Mouse (Mus musculus) hindlimb bud, embryonic 11.5 days (tissue): Measurements from ENCODE around the gene Tbc1d13.
A peak's percentile ranks its signal among the peaks of the same experiment; 100 is the strongest.
"Not testable (repeated sequence)": the region's sequence is repeated elsewhere in the genome, so short reads cannot be mapped to it uniquely, and the experiment has no call there.

Source experiments
- DNase-seq: peaks from one replicate; pipeline ENCODE4 v3.0.0-alpha.2; 2012; ENCODE audit warnings: low read depth, low spot score; ENCODE audit errors: extremely low spot score

Tbc1d13 gene

GRCm38 (mm10) chr2:30128789-30129188 is 4.8 kb upstream of the Tbc1d13 start:
- no peak for DNase-seq

DNA sequence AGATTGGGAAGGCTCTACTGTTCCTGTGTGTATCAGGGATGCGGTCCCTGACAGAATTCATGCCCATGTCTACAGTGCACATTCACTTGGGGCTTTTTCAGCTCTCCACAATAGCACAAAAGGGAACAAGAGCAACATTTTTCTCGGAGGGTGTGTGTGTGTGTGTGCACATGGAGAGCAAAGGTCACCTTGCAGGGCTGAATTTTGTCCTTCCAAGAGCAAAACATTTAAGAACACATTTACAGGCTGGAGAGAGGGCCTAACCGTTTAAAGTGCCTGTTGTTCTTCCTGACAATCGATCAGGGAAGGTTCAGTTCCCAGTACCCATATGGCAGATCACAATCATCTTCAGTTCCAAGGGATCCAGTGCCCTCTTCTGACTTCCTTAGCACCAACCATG is 3.4 kb upstream of the Tbc1d13 start:
- DNase-seq, result no peak

GRCm38 (mm10) chr2:30131240-30131639 is 2.3 kb upstream of the Tbc1d13 start:
- DNase-seq, result not testable (repeated sequence)

DNA sequence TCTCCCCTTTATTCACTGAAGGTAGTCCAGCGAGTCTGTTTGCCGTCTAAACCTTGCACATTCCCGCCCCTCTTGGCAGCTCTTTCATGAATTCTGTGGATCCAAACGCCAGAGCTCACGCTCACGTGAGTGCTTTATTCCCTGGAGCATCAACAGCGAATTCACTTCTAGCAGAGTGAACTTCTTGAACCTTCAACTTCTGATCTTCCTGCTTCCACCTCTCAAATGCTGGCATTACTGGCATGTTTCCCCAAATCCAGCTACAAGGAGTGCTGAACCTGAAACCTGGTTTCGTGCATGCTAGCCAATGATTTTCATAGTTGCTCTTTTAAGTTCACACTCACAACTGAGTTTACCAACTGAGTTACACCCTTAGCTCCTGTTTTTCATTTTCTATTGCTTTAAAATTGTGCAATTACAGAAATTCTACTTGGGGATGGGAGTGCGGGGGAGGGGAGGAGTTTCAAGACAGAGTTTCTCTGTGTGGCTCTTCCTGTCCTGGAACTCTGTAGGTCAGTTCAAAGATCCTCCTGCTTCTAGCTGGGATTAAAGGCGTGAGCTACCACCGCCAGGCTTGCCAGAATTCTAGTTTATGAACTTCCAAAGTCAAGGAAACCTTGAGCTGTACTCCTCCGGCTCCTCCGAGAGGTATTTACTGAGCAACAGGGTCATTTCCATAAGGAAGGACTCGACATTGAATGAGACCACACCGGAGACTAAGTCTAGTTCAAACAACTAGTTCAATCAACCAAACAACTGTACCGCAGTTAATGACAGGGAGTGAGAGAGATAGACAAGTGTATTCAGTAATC is 539 bp upstream of the Tbc1d13 start:
- peak; percentile 47 for DNase-seq

DNA sequence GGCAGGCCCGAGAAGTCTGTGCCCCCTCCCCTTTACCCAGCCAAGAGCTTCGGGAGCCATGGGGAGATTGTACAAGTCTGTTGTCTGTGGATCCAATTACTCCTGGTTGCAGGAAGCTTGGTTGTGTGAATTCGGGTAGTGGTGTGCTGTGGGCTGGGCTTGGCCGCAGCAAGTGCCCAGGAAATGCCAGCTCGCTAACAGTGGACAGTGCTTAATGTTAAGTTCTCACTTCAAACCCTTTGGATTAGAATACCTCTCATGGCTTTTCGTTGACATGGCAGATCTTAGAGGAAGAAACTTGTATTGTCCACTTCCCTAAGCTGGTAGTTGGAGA is 799 bp downstream of the Tbc1d13 start:
- DNase-seq, result no peak

DNA sequence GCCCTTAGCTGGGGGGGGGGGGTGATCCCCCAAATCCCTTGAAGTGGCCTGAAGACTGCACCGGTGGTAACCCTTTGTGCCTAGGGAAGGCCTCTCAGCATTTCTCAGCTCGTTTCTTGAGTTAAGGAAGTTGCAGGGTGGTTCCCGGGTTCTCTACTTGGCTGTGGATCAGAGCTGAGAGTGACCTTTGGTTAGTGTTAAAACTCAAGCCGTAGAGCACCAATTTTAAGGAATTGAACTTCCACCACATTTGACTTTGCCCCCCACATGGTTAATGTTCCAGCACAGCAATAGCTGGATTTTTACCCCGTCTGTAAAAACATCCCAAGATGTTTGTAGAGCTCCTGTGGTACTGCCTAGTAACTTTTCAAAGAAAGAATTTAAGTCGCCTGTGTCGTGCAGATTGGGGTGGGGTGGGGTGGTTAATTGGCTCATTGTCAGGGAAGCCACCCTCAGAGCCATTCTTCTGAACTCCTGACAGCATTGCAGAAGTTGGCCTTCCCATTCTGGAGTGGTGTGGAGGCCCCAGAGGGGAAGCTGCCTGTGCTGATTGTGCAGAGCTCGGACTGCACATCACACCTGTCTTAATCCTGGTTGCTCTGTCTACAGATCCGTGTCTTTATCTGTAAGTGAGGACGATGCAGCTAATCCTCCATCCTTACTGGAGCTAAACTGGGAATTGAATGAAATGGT is 1.5 kb downstream of the Tbc1d13 start:
- no peak for DNase-seq

GRCm38 (mm10) chr2:30136458-30136857 is 2.9 kb downstream of the Tbc1d13 start:
- DNase-seq, result no peak

DNA sequence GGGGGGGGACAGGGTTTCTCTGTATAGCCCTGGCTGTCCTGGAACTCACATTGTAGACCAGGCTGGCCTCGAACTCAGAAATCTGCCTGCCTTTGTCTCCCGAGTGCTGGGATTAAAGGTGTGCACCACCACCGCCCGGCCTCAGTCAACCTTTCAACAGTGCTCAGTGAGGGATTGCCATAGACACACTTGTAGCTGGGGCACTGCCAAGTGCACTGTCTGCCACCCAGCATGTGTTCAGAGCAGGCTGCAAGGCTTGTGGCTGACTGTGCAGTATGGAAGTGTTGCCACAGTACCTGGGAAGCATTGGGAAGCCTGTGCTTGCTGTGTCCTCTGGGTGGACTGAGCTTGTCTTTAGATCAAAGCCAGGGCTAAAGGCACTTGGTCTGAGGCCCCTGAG is 6.5 kb downstream of the Tbc1d13 start:
- not testable (repeated sequence) for DNase-seq

GRCm38 (mm10) chr2:30144436-30144835 is 10.9 kb downstream of the Tbc1d13 start:
- no peak for DNase-seq

DNA sequence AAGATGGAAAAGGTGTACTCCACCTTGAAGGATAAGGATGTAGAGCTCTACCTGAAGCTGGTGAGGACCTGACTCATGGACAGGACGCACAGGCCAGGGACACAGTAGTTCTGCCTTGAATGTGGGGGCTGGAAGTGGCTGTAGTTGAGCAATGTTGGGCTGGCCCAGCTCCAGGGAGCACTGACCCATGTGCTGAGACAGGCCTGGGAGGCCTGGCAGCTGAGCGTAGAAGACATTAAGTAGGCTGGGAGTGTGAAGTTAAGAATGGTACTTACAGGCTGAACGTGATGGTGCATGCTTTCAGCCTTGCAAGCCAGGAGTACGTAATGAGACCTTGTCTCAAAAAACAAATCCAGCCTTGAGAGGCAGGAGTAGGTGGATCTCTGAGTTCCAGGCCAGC is 13.9 kb downstream of the Tbc1d13 start:
- DNase-seq, result no peak

GRCm38 (mm10) chr2:30151840-30152239 is 18.3 kb downstream of the Tbc1d13 start:
- DNase-seq, result no peak

DNA sequence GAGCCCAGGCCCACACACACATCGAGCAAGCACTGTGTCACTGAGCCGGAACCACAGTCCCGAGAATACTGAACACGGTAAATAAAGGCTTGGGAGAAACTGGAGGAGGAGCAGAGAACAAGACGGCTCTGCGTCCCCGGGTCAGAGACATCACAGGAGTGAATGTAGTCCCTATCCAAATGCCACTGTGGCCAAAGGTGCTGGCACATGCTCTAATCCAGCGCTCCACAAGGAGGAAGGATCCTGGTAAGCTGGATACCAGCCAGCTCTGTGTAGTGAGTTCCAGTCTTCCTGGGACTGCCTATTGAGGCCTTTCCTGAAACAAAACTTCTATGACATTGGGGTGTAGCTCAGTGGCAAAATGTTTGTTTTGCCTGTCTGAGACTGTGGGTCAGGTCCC is 19.1 kb downstream of the Tbc1d13 start:
- no peak for DNase-seq

- DNase-seq, result not testable (repeated sequence)
Observed at GRCm38 (mm10) chr2:30159871-30160270, 26.3 kb downstream of the Tbc1d13 start.

- peak; percentile 73 for DNase-seq
Observed at GRCm38 (mm10) chr2:30161809-30162208, 28.3 kb downstream of the Tbc1d13 start.

- no peak for DNase-seq
Observed at GRCm38 (mm10) chr2:30164340-30164932, 30.9 kb downstream of the Tbc1d13 start.

- no peak for DNase-seq
Observed at GRCm38 (mm10) chr2:30166677-30167076, 33.1 kb downstream of the Tbc1d13 start.

GRCm38 (mm10) chr2:30171371-30171996 is 37.9 kb downstream of the Tbc1d13 start, which contains the start of gene Endog:
Gene Endog (plus strand): TSS chr2:30171493.
- no peak for DNase-seq

DNA sequence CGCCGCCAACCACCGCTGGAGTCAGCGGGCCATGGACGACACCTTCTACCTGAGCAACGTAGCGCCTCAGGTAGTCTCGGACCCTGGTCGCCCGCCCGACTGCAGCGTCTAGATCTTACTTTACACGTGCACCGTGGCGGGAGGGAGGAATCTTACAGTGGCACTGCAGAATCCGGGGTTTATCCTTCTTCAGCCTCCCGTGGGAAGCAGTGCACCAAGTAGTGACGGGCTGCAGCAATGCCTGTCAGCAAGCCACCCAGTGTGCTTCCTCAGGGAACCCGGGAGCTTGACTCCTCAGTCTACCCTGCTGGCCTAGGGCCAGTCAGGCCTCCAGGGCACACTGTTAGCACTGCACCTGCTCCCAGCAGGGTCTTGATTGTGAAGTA is 38.4 kb downstream of the Tbc1d13 start:
- DNase-seq, result no peak

- no peak for DNase-seq
Observed at GRCm38 (mm10) chr2:30173541-30174240, 40.1 kb downstream of the Tbc1d13 start.

DNA sequence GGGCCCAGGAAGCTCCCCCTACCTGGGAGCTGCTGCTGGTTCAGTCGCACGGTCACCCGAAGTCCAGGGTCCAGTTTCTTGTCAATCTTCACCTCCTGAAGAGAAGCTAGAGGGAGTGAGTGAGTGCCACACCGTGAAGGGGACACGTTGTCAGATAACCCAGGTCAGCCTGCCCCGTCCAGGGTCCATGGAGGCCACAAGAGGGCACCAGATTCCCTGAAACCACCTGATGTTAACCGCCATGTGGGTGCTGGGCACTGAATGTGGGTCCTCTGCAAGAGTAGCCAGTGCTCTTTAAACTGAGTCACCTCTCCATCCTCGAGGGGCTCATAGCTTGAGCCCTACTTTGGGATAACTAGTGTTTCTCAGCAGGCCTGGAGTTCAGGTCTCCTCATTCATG is 42.4 kb downstream of the Tbc1d13 start:
- no peak for DNase-seq

DNA sequence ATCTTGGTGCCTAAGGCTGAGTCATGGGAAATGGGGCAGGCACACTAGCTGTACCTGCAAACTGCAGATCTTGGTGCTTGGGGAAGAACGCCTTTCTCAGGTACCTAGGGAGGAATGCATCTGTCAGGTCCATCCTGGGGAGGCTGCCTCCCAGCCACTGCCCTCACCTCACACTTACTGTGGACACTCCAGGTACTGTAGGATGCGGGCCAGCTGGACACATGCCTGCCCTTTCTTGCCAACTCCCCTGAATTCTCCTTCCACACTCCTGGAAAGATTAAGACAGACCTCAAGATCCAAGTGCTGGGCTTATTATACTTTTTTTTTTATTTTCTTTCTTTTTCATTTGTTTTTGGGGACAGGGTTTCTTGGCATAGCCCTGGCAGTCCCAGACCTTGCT is 43.0 kb downstream of the Tbc1d13 start:
- no peak for DNase-seq
